Mouse (Mus musculus): ENCODE measurements around the gene Mettl25. TPM values are rescaled to one million over a fixed set of nuclear protein-coding genes. Genes with fewer than 3 reads are reported as not detected.
A peak's percentile ranks its signal among the peaks of the same experiment; 100 is the strongest.

Mettl25 gene
- total and polyA plus RNA-seq, 3 experiments, result 3.8 to 17.9 (median 10.2) TPM

DNA sequence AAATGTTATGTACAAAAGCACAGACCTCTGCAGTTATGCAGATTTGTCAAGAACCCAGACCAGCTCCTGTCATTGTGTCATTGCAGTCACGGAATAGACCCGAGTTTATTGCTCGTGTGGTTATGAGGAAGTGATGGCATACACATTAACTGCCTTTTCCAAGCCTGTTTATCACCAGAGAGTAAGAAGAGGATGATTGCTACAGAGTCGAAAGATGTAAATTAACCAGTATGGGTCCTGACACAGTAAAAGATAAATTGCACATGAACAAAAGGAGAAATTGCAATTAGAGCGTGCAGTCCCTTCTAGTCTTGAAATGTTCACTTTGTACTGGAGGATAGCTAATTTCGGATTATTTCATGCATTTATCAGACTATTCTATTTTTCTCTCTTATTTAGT lies 113.8 kb downstream of the Mettl25 start:
- H3K4me3 ChIP-seq (ENCODE audit: low read depth, low read length), result no peak overlapping the region
- DNase-seq (ENCODE audit: low spot score) (no peak), ATAC-seq (ENCODE audit: extremely low read depth, insufficient number of reproducible peaks, low FRiP score, poor library complexity, severe bottlenecking) (no peak)
- H3K36me3 ChIP-seq (replicated peaks), result no peaks in the 10 kb centered on the region
- no peak for TF ChIP-seq GATA2 (IDR thresholded peaks at IDR 0.05; ENCODE audit: borderline replicate concordance, low read depth, low read length)
- no peaks in the 10 kb centered on the region for H3K9me3 ChIP-seq (replicated peaks)
- H3K4me1 ChIP-seq (ENCODE audit: insufficient read depth, low read depth, low read length), result no peaks in the 10 kb centered on the region
- H3K27me3 ChIP-seq (ENCODE audit: insufficient read depth, low read length), result no peaks in the 10 kb centered on the region

- H3K27me3 ChIP-seq (ENCODE audit: insufficient read depth, low read length), result no peaks in the 10 kb centered on the region
- TF ChIP-seq TAL1 (conservative IDR thresholded peaks at IDR 0.05; ENCODE audit: low read depth, low read length), result no peak
- TF ChIP-seq CTCF (IDR thresholded peaks at IDR 0.05; ENCODE audit: low read depth, low read length), result peak; percentile 43; the same call in 1 of the 2 replicates
- H3K4me3 ChIP-seq (ENCODE audit: low read depth, low read length), result no peak overlapping the region
- H3K4me1 ChIP-seq (ENCODE audit: insufficient read depth, low read depth, low read length), result no peaks in the 10 kb centered on the region
- ATAC-seq (ENCODE audit: extremely low read depth, insufficient number of reproducible peaks, low FRiP score, poor library complexity, severe bottlenecking) (no peak; the same call in 1 of the 2 replicates), DNase-seq (ENCODE audit: low spot score) (peak; percentile 3)
- no peaks in the 10 kb centered on the region for H3K36me3 ChIP-seq (replicated peaks)
- H3K9me3 ChIP-seq (replicated peaks), result no peaks in the 10 kb centered on the region
Measured at GRCm38 (mm10) chr10:105714844-105715243, 126.3 kb downstream of the Mettl25 start.

DNA sequence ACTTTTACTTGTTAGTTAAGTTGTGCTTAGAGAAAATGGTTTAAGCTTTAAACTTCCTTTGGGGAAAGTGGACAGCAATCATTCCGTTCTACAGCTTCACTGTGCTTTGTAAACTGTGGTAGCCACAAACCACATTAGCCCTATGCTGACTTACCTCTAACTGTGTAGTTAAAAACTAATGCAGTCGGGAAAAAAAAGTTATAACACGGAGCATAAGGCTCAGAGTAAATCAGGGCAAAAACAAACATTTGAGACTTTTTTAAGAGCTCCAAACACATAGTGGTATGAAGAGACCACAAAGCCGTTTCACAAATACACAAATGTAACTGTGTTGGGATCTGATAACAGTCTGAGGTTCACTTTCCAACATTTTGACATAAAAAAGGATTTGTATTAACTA lies 126.8 kb downstream of the Mettl25 start:
- TF ChIP-seq CTCF (IDR thresholded peaks at IDR 0.05; ENCODE audit: low read depth, low read length), result no peak
- no peak for TF ChIP-seq GATA1 (IDR thresholded peaks at IDR 0.05; ENCODE audit: borderline replicate concordance, low read length)
- TF ChIP-seq GATA2 (IDR thresholded peaks at IDR 0.05; ENCODE audit: borderline replicate concordance, low read depth, low read length), result no peak
- TF ChIP-seq POLR2AphosphoS5 (IDR thresholded peaks at IDR 0.05; ENCODE audit: insufficient replicate concordance, low read depth, low read length), result no peak
- TF ChIP-seq TAL1 (conservative IDR thresholded peaks at IDR 0.05; ENCODE audit: low read depth, low read length), result no peak
- Histone ChIP-seq H3K36me3 (replicated peaks) (no peaks in the 10 kb centered on the region), H3K4me3 (ENCODE audit: low read depth, low read length) (no peak overlapping the region), H3K4me1 (ENCODE audit: insufficient read depth, low read depth, low read length) (no peaks in the 10 kb centered on the region), H3K27me3 (ENCODE audit: insufficient read depth, low read length) (no peaks in the 10 kb centered on the region), H3K9me3 (replicated peaks) (no peaks in the 10 kb centered on the region)
- DNase-seq (ENCODE audit: low spot score) (no peak), ATAC-seq (ENCODE audit: extremely low read depth, insufficient number of reproducible peaks, low FRiP score, poor library complexity, severe bottlenecking) (no peak)

DNA sequence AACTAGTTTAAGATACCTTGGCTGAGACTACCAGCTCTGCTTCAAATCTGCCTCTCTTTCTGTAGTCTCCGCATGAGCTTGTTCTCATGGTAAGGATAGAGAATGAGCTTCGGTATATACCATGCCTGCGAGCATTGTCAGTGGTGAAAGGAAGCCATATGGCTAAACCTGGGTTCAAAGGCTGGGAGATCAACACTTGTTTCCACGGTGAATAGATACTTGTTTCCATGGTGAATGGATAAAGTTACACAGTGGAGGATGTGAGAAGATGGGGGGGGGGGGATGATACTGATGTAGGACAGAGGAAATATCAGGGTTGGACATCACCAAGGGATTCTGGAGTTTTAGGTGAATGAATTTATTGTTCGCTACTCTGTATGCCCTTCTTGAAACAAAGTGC lies 128.0 kb downstream of the Mettl25 start:
- TF ChIP-seq GATA2 (IDR thresholded peaks at IDR 0.05; ENCODE audit: borderline replicate concordance, low read depth, low read length) (no peak), TAL1 (conservative IDR thresholded peaks at IDR 0.05; ENCODE audit: low read depth, low read length) (no peak), POLR2AphosphoS5 (IDR thresholded peaks at IDR 0.05; ENCODE audit: insufficient replicate concordance, low read depth, low read length) (no peak), GATA1 (IDR thresholded peaks at IDR 0.05; ENCODE audit: borderline replicate concordance, low read length) (no peak), CTCF (IDR thresholded peaks at IDR 0.05; ENCODE audit: low read depth, low read length) (no peak)
- H3K27me3 ChIP-seq (ENCODE audit: insufficient read depth, low read length), result no peaks in the 10 kb centered on the region
- DNase-seq (ENCODE audit: low spot score) (no peak), ATAC-seq (ENCODE audit: extremely low read depth, insufficient number of reproducible peaks, low FRiP score, poor library complexity, severe bottlenecking) (no peak)
- no peak overlapping the region for H3K4me3 ChIP-seq (ENCODE audit: low read depth, low read length)
- no peaks in the 10 kb centered on the region for H3K4me1 ChIP-seq (ENCODE audit: insufficient read depth, low read depth, low read length)
- no peaks in the 10 kb centered on the region for H3K9me3 ChIP-seq (replicated peaks)
- H3K36me3 ChIP-seq (replicated peaks), result no peaks in the 10 kb centered on the region

Other genes with a start within 250 kb of the Mettl25 start
- 75.2 and 123 TPM in 2 replicates for gene Ccdc59, start 313 bp downstream of the Mettl25 start, total RNA-seq (2014; fragmentation: Nextera tagmentation)
- 31.1 and 36.2 TPM in 2 replicates for gene Ccdc59, start 313 bp downstream of the Mettl25 start, total RNA-seq (2017)
- gene Ccdc59, start 313 bp downstream of the Mettl25 start, polyA plus RNA-seq (2012), result 13.7 and 15.1 TPM in 2 replicates